Mouse (Mus musculus) embryonic facial prominence, embryonic 10.5 days (tissue): ENCODE measurements around the gene Efcab5. TPM values are rescaled to one million over a fixed set of nuclear protein-coding genes. Genes with fewer than 3 reads are reported as not detected.

Experiments used
- microRNA counts: library from miRNA; unstranded; fragments of <30 nt; microRNA quantifications from one replicate; lab custom pipeline; 2017
- microRNA-seq: library from miRNA; unstranded; fragments of <30 nt; microRNA quantifications from one replicate; pipeline ENCODE4, GENCODE M21; 2017
- polyA plus RNA-seq: library from polyadenylated mRNA; unstranded; fragments of >200 nt; fragmentation: Nextera tagmentation; extraction: Ambion mirVana; gene quantifications from 2 replicates; pipeline ENCODE4 v1.2.1, GENCODE M21; 2016

Efcab5 gene
- polyA plus RNA-seq, 1 experiment from 2014 or later = 0.07 TPM

MicroRNAs encoded within 50 kb of the gene (microRNA counts, 519-probe panel; counts per million panel counts)
- 4,309 counts per million, percentile 80 among the panel's probes with 10 or more counts for microRNA mmu-miR-423-3p (lab: Ali Mortazavi, UCI)
- 3,650 counts per million, percentile 73 among the panel's probes with 10 or more counts for microRNA mmu-miR-423-5p (lab: Ali Mortazavi, UCI)

Small RNA genes within 50 kb of the gene (microRNA-seq; reads per million reads assigned to microRNA genes)
- gene Mir423 = 9,100 reads per million, percentile 94 among the genes with 10 or more reads in this experiment

Other genes with a start within 250 kb of the Efcab5 start
- gene Slc6a4, start 190.4 kb downstream of the Efcab5 start, polyA plus RNA-seq = 0.46 and 0.59 TPM in 2 replicates
- gene Nsrp1, start 110.5 kb downstream of the Efcab5 start, polyA plus RNA-seq = 59.7 and 70.8 TPM in 2 replicates
- 9.2 and 9.5 TPM in 2 replicates for gene Ssh2, start 27.3 kb upstream of the Efcab5 start, polyA plus RNA-seq